In the genomic region with DNA sequence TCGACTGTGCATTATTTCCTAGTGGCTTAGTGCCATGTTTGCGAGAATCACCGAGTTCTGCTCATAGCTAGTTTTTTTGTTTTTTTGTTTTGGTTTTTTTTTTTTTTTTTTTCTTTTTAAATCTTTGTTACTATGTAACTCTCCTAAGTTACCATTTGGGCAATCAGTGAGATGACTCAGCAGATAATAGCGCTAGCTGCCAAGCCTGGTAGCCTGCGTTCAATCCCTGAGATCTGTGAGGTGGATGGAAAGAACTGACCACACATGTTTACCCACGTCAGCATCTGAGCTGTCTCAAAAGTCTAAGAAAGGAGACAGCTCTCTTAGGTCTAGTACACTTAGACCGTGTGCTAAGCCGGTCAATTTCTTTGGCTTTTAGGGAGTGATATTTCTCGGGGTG, we compare ENCODE assay signal across 15 mouse cellular contexts.
DNase-seq lines count a peak whose midpoint lies in the region; ATAC-seq and TF ChIP-seq lines count a peak whose summit lies in the region.
"Had no signal": no experiment of that assay in that cellular context is flagged by ENCODE, and none has a peak within 500 bp of the region (broad histone marks: within the 10 kb centered on the region; RNA-seq: fewer than 3 reads in every experiment).

No protein-coding gene starts in this region.

- H3K27ac ChIP-seq in neural tube, embryonic 13.5 days (replicated peaks), result peak overlapping the region; percentile 55
- peak overlapping the region; percentile 3; the same call in 1 of the 2 replicates for H3K27ac ChIP-seq in hindbrain, postnatal 0 days
- H3K27ac ChIP-seq: heart, embryonic 15.5 days; neural tube, embryonic 12.5 days had no signal

- ATAC-seq in neural tube, embryonic 13.5 days (ENCODE audit: low read depth), result no peak
- no peak for ATAC-seq in hindbrain, postnatal 0 days
- ATAC-seq in inflammation-experienced regulatory T-cells, adult 6 months, result no peak
- ATAC-seq in megakaryocyte-erythroid progenitor cell, adult 5-6 weeks (replicated peaks; ENCODE audit: low FRiP score, low TSS enrichment, poor library complexity, severe bottlenecking), result no peak
- ATAC-seq: forebrain, embryonic 14.5 days had no signal

- peaks cover 66% of the 10 kb centered on the region for H3K4me1 ChIP-seq in neural tube, embryonic 13.5 days (replicated peaks)
- H3K4me1 ChIP-seq in hindbrain, postnatal 0 days (ENCODE audit: insufficient read depth, low read length), result peaks cover 22% of the 10 kb centered on the region

- H3K27me3 ChIP-seq in neural tube, embryonic 13.5 days, result no peaks in the 10 kb centered on the region
- H3K27me3 ChIP-seq in hindbrain, postnatal 0 days (ENCODE audit: insufficient read depth, low read length), result no peaks in the 10 kb centered on the region
- H3K27me3 ChIP-seq: heart, embryonic 15.5 days; neural tube, embryonic 12.5 days had no signal

- H3K4me2 ChIP-seq in neural tube, embryonic 13.5 days, result no peak overlapping the region
- H3K4me2 ChIP-seq in hindbrain, postnatal 0 days (ENCODE audit: low read depth, low read length), result no peak overlapping the region
- H3K4me2 ChIP-seq: heart, embryonic 15.5 days; neural tube, embryonic 12.5 days had no signal

- H3K36me3 ChIP-seq in neural tube, embryonic 13.5 days, result no peaks in the 10 kb centered on the region
- no peaks in the 10 kb centered on the region for H3K36me3 ChIP-seq in hindbrain, postnatal 0 days (ENCODE audit: insufficient read depth, low read length)
- H3K36me3 ChIP-seq: heart, embryonic 15.5 days; neural tube, embryonic 12.5 days had no signal

- H3K4me3 ChIP-seq in neural tube, embryonic 13.5 days, result no peak overlapping the region
- H3K4me3 ChIP-seq in hindbrain, postnatal 0 days (ENCODE audit: low read length), result no peak overlapping the region
- H3K4me3 ChIP-seq: heart, embryonic 15.5 days; neural tube, embryonic 12.5 days had no signal

- 82% methylated on average over 9 of the region's 9 CpGs for whole genome bisulfite sequencing in neural tube, embryonic 13.5 days
- 60% methylated on average over 9 of the region's 9 CpGs for WGBS in hindbrain, postnatal 0 days

- H3K9ac ChIP-seq in neural tube, embryonic 13.5 days, result no peak overlapping the region
- H3K9ac ChIP-seq in hindbrain, postnatal 0 days (replicated peaks; ENCODE audit: low read length), result no peak overlapping the region
- H3K9ac ChIP-seq: heart, embryonic 15.5 days; neural tube, embryonic 12.5 days had no signal

- DNase-seq in kidney, adult 11 months, result peak; percentile 69
- DNase-seq in kidney, postnatal 4 days, result no peak
- DNase-seq in neural tube, embryonic 10.5 days (ENCODE audit: extremely low spot score, low spot score), result no peak
- DNase-seq in hindbrain, postnatal 0 days (ENCODE audit: low spot score), result no peak
- peak; percentile 59 for DNase-seq in testis, postnatal 14 days (ENCODE audit: low spot score)
- DNase-seq: adrenal gland, postnatal 10 days; cerebellum, adult 9-10 months; layer of hippocampus, postnatal 36 days; thymus, postnatal 4 days had no signal

- no peak for TF ChIP-seq CTCF in hindbrain, postnatal 0 days (IDR thresholded peaks at IDR 0.05; ENCODE audit: low read depth)

- no peaks in the 10 kb centered on the region for H3K9me3 ChIP-seq in neural tube, embryonic 13.5 days
- H3K9me3 ChIP-seq in hindbrain, postnatal 0 days (ENCODE audit: low read length), result no peaks in the 10 kb centered on the region
- H3K9me3 ChIP-seq: heart, embryonic 15.5 days; neural tube, embryonic 12.5 days had no signal

Comparison
In these comparisons a context has a peak if more than half of its experiments do, and no peak if none do; other contexts are left out.
1. DNase-seq: peak in kidney, adult 11 months (single experiment) and testis, postnatal 14 days (single experiment); none in kidney, postnatal 4 days (0 of 2), neural tube, embryonic 10.5 days (single experiment) and hindbrain, postnatal 0 days (single experiment).